Mouse (Mus musculus): Measurements from ENCODE around the gene Gm6763. TPM values are rescaled to one million over a fixed set of nuclear protein-coding genes. Genes with fewer than 3 reads are reported as not detected.
"Not testable (repeated sequence)": the region's sequence is repeated elsewhere in the genome, so short reads cannot be mapped to it uniquely, and the experiment has no call there.

The Gm6763 gene
- polyA plus RNA-seq (2015; fragmentation: Nextera tagmentation; extraction: Ambion mirVana): not detected in 2 replicates

- not testable (repeated sequence) for ATAC-seq (replicated peaks; ENCODE audit: extremely low read depth, insufficient read depth, low FRiP score); H3K9me3 ChIP-seq (replicated peaks; ENCODE audit: control insufficient read depth, low read length); H3K4me2 ChIP-seq (ENCODE audit: low read depth, low read length); H3K9ac ChIP-seq (ENCODE audit: low read length); H3K27me3 ChIP-seq (ENCODE audit: control insufficient read depth, insufficient read depth, low read length); H3K36me3 ChIP-seq (ENCODE audit: control insufficient read depth, insufficient read depth); H3K27ac ChIP-seq (ENCODE audit: low read length); H3K4me1 ChIP-seq (ENCODE audit: control insufficient read depth, insufficient read depth, low read length); H3K4me3 ChIP-seq (ENCODE audit: low read length)
- WGBS: no CpG with 5 or more reads among the region's 3 CpGs
These were observed at the start of gene Gm6763 for GRCm38 (mm10) chr10:104151197-104151596. Gm6763 (plus strand) TSS chr10:104151497.

DNA sequence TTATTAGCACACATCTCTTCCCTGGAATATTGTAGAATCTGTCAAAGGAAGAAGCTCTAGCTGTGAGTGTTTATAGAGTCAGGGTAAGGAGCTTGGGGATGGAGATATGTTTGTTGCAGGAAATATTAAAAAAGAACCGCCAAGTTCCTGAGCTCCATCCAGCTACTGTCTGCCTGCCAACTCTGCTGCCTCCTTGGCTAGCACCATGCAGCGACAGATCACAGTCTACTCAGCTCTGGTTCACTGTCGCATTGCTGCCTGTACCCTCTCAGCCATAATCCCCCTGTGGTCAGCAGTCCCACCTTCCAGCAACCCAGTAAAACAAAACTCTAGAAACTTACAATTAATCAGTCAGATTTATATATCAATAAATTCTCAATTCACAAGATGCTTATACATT is 41.3 kb upstream of the Gm6763 start:
- no peak for ATAC-seq (replicated peaks; ENCODE audit: extremely low read depth, insufficient read depth, low FRiP score)
- no peaks in the 10 kb centered on the region for H3K4me1 ChIP-seq (ENCODE audit: control insufficient read depth, insufficient read depth, low read length)

DNA sequence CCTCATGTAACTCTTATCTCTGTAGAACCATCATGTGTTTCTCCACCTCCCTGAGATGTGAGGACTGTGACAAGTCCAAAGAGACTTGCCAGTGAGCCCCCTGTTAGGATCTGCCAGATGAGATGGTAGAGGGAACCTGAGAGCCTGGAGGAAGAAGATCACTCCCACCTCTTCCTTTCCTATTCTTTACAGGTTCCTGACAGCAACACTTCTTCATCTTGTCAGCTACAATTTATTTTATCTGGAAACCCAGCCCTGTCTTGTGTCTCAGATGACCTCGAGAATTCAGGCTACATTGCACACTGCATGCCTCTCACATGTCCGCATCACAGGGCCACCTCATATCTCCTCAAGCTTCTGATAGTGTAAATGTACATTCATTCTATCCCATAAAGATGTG is 33.0 kb upstream of the Gm6763 start:
- Histone ChIP-seq H3K27ac (ENCODE audit: low read length) (no peak overlapping the region), H3K4me1 (ENCODE audit: control insufficient read depth, insufficient read depth, low read length) (no peaks in the 10 kb centered on the region), H3K4me2 (ENCODE audit: low read depth, low read length) (no peak overlapping the region), H3K9me3 (replicated peaks; ENCODE audit: control insufficient read depth, low read length) (no peaks in the 10 kb centered on the region), H3K27me3 (ENCODE audit: control insufficient read depth, insufficient read depth, low read length) (no peaks in the 10 kb centered on the region), H3K9ac (ENCODE audit: low read length) (no peak overlapping the region), H3K4me3 (ENCODE audit: low read length) (no peak overlapping the region), H3K36me3 (ENCODE audit: control insufficient read depth, insufficient read depth) (no peaks in the 10 kb centered on the region)
- WGBS: 33% methylated on average over 2 of the region's 2 CpGs
- ATAC-seq (replicated peaks; ENCODE audit: extremely low read depth, insufficient read depth, low FRiP score): no peak

More for the DNA sequence above, 41.3 kb upstream of the Gm6763 start:
- Histone ChIP-seq H3K4me2 (ENCODE audit: low read depth, low read length) (no peak overlapping the region), H3K36me3 (ENCODE audit: control insufficient read depth, insufficient read depth) (no peaks in the 10 kb centered on the region), H3K27ac (ENCODE audit: low read length) (no peak overlapping the region), H3K9me3 (replicated peaks; ENCODE audit: control insufficient read depth, low read length) (no peaks in the 10 kb centered on the region), H3K9ac (ENCODE audit: low read length) (no peak overlapping the region), H3K4me3 (ENCODE audit: low read length) (no peak overlapping the region), H3K27me3 (ENCODE audit: control insufficient read depth, insufficient read depth, low read length) (no peaks in the 10 kb centered on the region)
- 60% methylated on average over 3 of the region's 3 CpGs for WGBS

DNA sequence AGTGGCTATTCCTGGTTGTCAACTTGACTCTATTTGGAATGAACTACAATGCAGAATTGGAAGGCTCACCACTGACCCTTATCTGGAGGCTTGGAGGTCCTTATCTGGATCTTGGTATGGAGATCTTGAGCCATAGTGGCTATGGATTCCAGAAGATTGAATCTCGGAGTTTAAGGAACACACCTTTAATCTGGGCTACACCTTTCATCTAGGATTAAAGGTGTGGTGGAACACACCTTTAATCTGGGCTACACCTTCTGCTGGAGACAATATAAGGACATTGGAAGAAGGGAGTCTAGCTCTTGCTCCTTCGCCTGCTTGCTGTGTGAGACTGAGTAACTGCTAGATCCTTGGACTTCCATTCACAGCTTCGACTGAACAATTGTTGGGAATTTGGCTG is 8.6 kb upstream of the Gm6763 start, which contains the start of gene Gm21293:
Gene Gm21293, plus strand, starts transcription at position 301 of the 400 bp plus-strand sequence.
- H3K4me1 ChIP-seq (ENCODE audit: control insufficient read depth, insufficient read depth, low read length); H3K9me3 ChIP-seq (replicated peaks; ENCODE audit: control insufficient read depth, low read length); H3K27me3 ChIP-seq (ENCODE audit: control insufficient read depth, insufficient read depth, low read length); H3K4me2 ChIP-seq (ENCODE audit: low read depth, low read length); H3K9ac ChIP-seq (ENCODE audit: low read length); H3K4me3 ChIP-seq (ENCODE audit: low read length); ATAC-seq (replicated peaks; ENCODE audit: extremely low read depth, insufficient read depth, low FRiP score); H3K36me3 ChIP-seq (ENCODE audit: control insufficient read depth, insufficient read depth); H3K27ac ChIP-seq (ENCODE audit: low read length): not testable (repeated sequence)
- no CpG with 5 or more reads among the region's 3 CpGs for WGBS

- WGBS: no CpG with 5 or more reads among the region's 3 CpGs
- not testable (repeated sequence) for H3K27me3 ChIP-seq (ENCODE audit: control insufficient read depth, insufficient read depth, low read length)
These were observed 8.4 kb downstream of the Gm6763 start, which contains the start of gene Gm8764 for GRCm38 (mm10) chr10:104159706-104160105. Gm8764 (plus strand) TSS chr10:104160006.

DNA sequence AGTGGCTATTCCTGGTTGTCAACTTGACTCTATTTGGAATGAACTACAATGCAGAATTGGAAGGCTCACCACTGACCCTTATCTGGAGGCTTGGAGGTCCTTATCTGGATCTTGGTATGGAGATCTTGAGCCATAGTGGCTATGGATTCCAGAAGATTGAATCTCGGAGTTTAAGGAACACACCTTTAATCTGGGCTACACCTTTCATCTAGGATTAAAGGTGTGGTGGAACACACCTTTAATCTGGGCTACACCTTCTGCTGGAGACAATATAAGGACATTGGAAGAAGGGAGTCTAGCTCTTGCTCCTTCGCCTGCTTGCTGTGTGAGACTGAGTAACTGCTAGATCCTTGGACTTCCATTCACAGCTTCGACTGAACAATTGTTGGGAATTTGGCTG is 16.9 kb downstream of the Gm6763 start, which contains the start of gene Gm21304:
Gene Gm21304, plus strand, starts transcription at position 301 of the 400 bp plus-strand sequence.
- not testable (repeated sequence) for H3K36me3 ChIP-seq (ENCODE audit: control insufficient read depth, insufficient read depth); H3K4me1 ChIP-seq (ENCODE audit: control insufficient read depth, insufficient read depth, low read length); H3K9me3 ChIP-seq (replicated peaks; ENCODE audit: control insufficient read depth, low read length); H3K9ac ChIP-seq (ENCODE audit: low read length); ATAC-seq (replicated peaks; ENCODE audit: extremely low read depth, insufficient read depth, low FRiP score); H3K4me2 ChIP-seq (ENCODE audit: low read depth, low read length); H3K27ac ChIP-seq (ENCODE audit: low read length); H3K4me3 ChIP-seq (ENCODE audit: low read length); H3K27me3 ChIP-seq (ENCODE audit: control insufficient read depth, insufficient read depth, low read length)
- no CpG with 5 or more reads among the region's 3 CpGs for WGBS

More at GRCm38 (mm10) chr10:104159706-104160105, 8.4 kb downstream of the Gm6763 start, which contains the start of gene Gm8764:
- not testable (repeated sequence) for H3K27ac ChIP-seq (ENCODE audit: low read length); H3K36me3 ChIP-seq (ENCODE audit: control insufficient read depth, insufficient read depth); H3K9ac ChIP-seq (ENCODE audit: low read length); H3K9me3 ChIP-seq (replicated peaks; ENCODE audit: control insufficient read depth, low read length); H3K4me1 ChIP-seq (ENCODE audit: control insufficient read depth, insufficient read depth, low read length); H3K4me3 ChIP-seq (ENCODE audit: low read length); H3K4me2 ChIP-seq (ENCODE audit: low read depth, low read length); ATAC-seq (replicated peaks; ENCODE audit: extremely low read depth, insufficient read depth, low FRiP score)

GRCm38 (mm10) chr10:104176724-104177123 is 25.4 kb downstream of the Gm6763 start, which contains the start of gene Gm21312:
Gm21312 (plus strand) TSS chr10:104177024.
- H3K27ac ChIP-seq (ENCODE audit: low read length); H3K4me3 ChIP-seq (ENCODE audit: low read length); H3K4me1 ChIP-seq (ENCODE audit: control insufficient read depth, insufficient read depth, low read length); ATAC-seq (replicated peaks; ENCODE audit: extremely low read depth, insufficient read depth, low FRiP score); H3K9me3 ChIP-seq (replicated peaks; ENCODE audit: control insufficient read depth, low read length); H3K36me3 ChIP-seq (ENCODE audit: control insufficient read depth, insufficient read depth); H3K4me2 ChIP-seq (ENCODE audit: low read depth, low read length); H3K27me3 ChIP-seq (ENCODE audit: control insufficient read depth, insufficient read depth, low read length); H3K9ac ChIP-seq (ENCODE audit: low read length): not testable (repeated sequence)
- WGBS: no CpG with 5 or more reads among the region's 3 CpGs

DNA sequence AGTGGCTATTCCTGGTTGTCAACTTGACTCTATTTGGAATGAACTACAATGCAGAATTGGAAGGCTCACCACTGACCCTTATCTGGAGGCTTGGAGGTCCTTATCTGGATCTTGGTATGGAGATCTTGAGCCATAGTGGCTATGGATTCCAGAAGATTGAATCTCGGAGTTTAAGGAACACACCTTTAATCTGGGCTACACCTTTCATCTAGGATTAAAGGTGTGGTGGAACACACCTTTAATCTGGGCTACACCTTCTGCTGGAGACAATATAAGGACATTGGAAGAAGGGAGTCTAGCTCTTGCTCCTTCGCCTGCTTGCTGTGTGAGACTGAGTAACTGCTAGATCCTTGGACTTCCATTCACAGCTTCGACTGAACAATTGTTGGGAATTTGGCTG is 33.9 kb downstream of the Gm6763 start, which contains the start of gene Gm20765:
Gene Gm20765, plus strand, starts transcription at position 301 of the 400 bp plus-strand sequence.
- not testable (repeated sequence) for H3K4me3 ChIP-seq (ENCODE audit: low read length)

DNA sequence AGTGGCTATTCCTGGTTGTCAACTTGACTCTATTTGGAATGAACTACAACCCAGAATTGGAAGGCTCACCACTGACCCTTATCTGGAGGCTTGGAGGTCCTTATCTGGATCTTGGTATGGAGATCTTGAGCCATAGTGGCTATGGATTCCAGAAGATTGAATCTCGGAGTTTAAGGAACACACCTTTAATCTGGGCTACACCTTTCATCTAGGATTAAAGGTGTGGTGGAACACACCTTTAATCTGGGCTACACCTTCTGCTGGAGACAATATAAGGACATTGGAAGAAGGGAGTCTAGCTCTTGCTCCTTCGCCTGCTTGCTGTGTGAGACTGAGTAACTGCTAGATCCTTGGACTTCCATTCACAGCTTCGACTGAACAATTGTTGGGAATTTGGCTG is 42.4 kb downstream of the Gm6763 start, which contains the start of gene Gm4340:
Gene Gm4340, plus strand, starts transcription at position 301 of the 400 bp plus-strand sequence.
- ATAC-seq (replicated peaks; ENCODE audit: extremely low read depth, insufficient read depth, low FRiP score); H3K4me3 ChIP-seq (ENCODE audit: low read length); H3K27ac ChIP-seq (ENCODE audit: low read length); H3K4me1 ChIP-seq (ENCODE audit: control insufficient read depth, insufficient read depth, low read length); H3K4me2 ChIP-seq (ENCODE audit: low read depth, low read length); H3K36me3 ChIP-seq (ENCODE audit: control insufficient read depth, insufficient read depth); H3K9ac ChIP-seq (ENCODE audit: low read length); H3K9me3 ChIP-seq (replicated peaks; ENCODE audit: control insufficient read depth, low read length); H3K27me3 ChIP-seq (ENCODE audit: control insufficient read depth, insufficient read depth, low read length): not testable (repeated sequence)
- no CpG with 5 or more reads among the region's 3 CpGs for WGBS

More for the DNA sequence above, 33.9 kb downstream of the Gm6763 start, which contains the start of gene Gm20765:
- H3K9ac ChIP-seq (ENCODE audit: low read length); H3K4me2 ChIP-seq (ENCODE audit: low read depth, low read length); H3K36me3 ChIP-seq (ENCODE audit: control insufficient read depth, insufficient read depth); H3K27ac ChIP-seq (ENCODE audit: low read length); ATAC-seq (replicated peaks; ENCODE audit: extremely low read depth, insufficient read depth, low FRiP score); H3K4me1 ChIP-seq (ENCODE audit: control insufficient read depth, insufficient read depth, low read length); H3K9me3 ChIP-seq (replicated peaks; ENCODE audit: control insufficient read depth, low read length); H3K27me3 ChIP-seq (ENCODE audit: control insufficient read depth, insufficient read depth, low read length): not testable (repeated sequence)
- no CpG with 5 or more reads among the region's 3 CpGs for WGBS

Measured in heart, embryonic 16.5 days (tissue).